Mouse (Mus musculus): ENCODE measurements around the gene Arhgap6. TPM values are rescaled to one million over a fixed set of nuclear protein-coding genes. Genes with fewer than 3 reads are reported as not detected.

Arhgap6 gene
- polyA plus RNA-seq, 1 experiment from 2014 or later, result 9.8 TPM

DNA sequence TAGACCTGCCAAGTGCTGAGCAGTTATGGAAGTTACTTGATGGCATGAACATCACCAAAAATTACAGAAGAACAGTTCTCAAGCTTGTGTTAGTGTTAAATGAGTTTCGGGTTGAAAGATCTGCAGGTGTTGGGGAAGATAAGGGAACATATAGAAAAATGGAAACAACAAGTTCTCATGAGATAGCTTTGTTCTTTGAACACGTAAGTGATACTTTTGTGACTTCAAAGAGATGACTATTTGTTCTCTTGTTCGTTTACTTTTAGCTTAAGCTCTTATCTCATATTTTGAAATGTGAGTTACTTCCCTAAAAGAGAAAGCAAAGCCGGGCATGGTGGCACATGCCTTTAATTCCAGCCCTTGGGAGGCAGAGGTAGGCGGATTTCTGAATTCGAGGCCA lies 363.5 kb downstream of the Arhgap6 start:
- Histone ChIP-seq H3K4me2 (replicated peaks; ENCODE audit: low read depth, low read length) (no peak overlapping the region), H3K27ac (ENCODE audit: low read length) (no peak overlapping the region), H3K4me1 (ENCODE audit: control insufficient read depth, insufficient read depth, low read length) (no peaks in the 10 kb centered on the region), H3K36me3 (ENCODE audit: control insufficient read depth, insufficient read depth, low read length) (no peaks in the 10 kb centered on the region), H3K9me3 (ENCODE audit: control insufficient read depth, low read depth, low read length) (no peaks in the 10 kb centered on the region), H3K9ac (replicated peaks; ENCODE audit: low read depth, low read length) (no peak overlapping the region), H3K4me3 (ENCODE audit: low read depth, low read length) (no peak overlapping the region), H3K27me3 (ENCODE audit: control insufficient read depth, insufficient read depth, low read length) (no peaks in the 10 kb centered on the region)
- ATAC-seq (ENCODE audit: insufficient number of reproducible peaks, insufficient read depth, low FRiP score, low read depth), result no peak
- WGBS, result 71% methylated on average over 6 of the region's 6 CpGs

DNA sequence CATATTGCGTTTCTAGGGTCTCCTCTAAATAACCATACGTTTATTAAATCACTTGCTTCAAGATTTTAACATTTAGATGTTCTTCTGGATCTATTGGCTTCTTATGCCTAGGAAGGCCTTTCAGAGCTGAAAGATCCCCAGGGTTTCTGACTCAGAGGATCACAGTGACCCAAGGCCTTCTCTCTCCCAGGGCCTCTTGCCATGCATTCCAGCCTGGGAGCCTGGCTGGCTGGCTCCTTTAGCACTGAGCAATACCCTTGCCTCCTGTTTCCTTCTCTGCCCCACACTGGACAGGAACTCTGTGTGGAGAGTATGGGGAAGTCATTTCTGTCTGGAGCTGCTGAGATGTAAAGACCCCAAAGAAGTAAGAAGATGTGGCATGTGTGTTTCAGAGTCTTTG lies 376.1 kb downstream of the Arhgap6 start:
- H3K4me1 ChIP-seq (ENCODE audit: control insufficient read depth, insufficient read depth, low read length), result no peaks in the 10 kb centered on the region
- no peak overlapping the region for H3K27ac ChIP-seq (ENCODE audit: low read length)
- no peaks in the 10 kb centered on the region for H3K36me3 ChIP-seq (ENCODE audit: control insufficient read depth, insufficient read depth, low read length)
- no peak overlapping the region for H3K9ac ChIP-seq (replicated peaks; ENCODE audit: low read depth, low read length)
- no peaks in the 10 kb centered on the region for H3K27me3 ChIP-seq (ENCODE audit: control insufficient read depth, insufficient read depth, low read length)
- no peak for ATAC-seq (ENCODE audit: insufficient number of reproducible peaks, insufficient read depth, low FRiP score, low read depth)
- H3K4me2 ChIP-seq (replicated peaks; ENCODE audit: low read depth, low read length), result no peak overlapping the region
- WGBS, result 89% methylated on average over 2 of the region's 2 CpGs
- no peaks in the 10 kb centered on the region for H3K9me3 ChIP-seq (ENCODE audit: control insufficient read depth, low read depth, low read length)
- H3K4me3 ChIP-seq (ENCODE audit: low read depth, low read length), result no peak overlapping the region

GRCm38 (mm10) chrX:169173796-169174195 lies 378.9 kb downstream of the Arhgap6 start:
- no peak overlapping the region for H3K4me3 ChIP-seq (ENCODE audit: low read depth, low read length)
- no peak overlapping the region for H3K4me2 ChIP-seq (replicated peaks; ENCODE audit: low read depth, low read length)
- H3K27ac ChIP-seq (ENCODE audit: low read length), result no peak overlapping the region
- H3K27me3 ChIP-seq (ENCODE audit: control insufficient read depth, insufficient read depth, low read length), result no peaks in the 10 kb centered on the region
- H3K36me3 ChIP-seq (ENCODE audit: control insufficient read depth, insufficient read depth, low read length), result no peaks in the 10 kb centered on the region
- ATAC-seq (ENCODE audit: insufficient number of reproducible peaks, insufficient read depth, low FRiP score, low read depth), result no peak
- 67% methylated on average over 1 of the region's 1 CpGs for WGBS
- no peak overlapping the region for H3K9ac ChIP-seq (replicated peaks; ENCODE audit: low read depth, low read length)
- no peaks in the 10 kb centered on the region for H3K4me1 ChIP-seq (ENCODE audit: control insufficient read depth, insufficient read depth, low read length)
- no peaks in the 10 kb centered on the region for H3K9me3 ChIP-seq (ENCODE audit: control insufficient read depth, low read depth, low read length)

GRCm38 (mm10) chrX:169178634-169179033 lies 383.7 kb downstream of the Arhgap6 start:
- Histone ChIP-seq H3K27me3 (ENCODE audit: control insufficient read depth, insufficient read depth, low read length) (no peaks in the 10 kb centered on the region), H3K27ac (ENCODE audit: low read length) (no peak overlapping the region), H3K36me3 (ENCODE audit: control insufficient read depth, insufficient read depth, low read length) (no peaks in the 10 kb centered on the region), H3K4me3 (ENCODE audit: low read depth, low read length) (no peak overlapping the region), H3K9ac (replicated peaks; ENCODE audit: low read depth, low read length) (no peak overlapping the region), H3K4me1 (ENCODE audit: control insufficient read depth, insufficient read depth, low read length) (no peaks in the 10 kb centered on the region), H3K9me3 (ENCODE audit: control insufficient read depth, low read depth, low read length) (no peaks in the 10 kb centered on the region), H3K4me2 (replicated peaks; ENCODE audit: low read depth, low read length) (no peak overlapping the region)
- WGBS, result 76% methylated on average over 2 of the region's 2 CpGs
- no peak for ATAC-seq (ENCODE audit: insufficient number of reproducible peaks, insufficient read depth, low FRiP score, low read depth)

DNA sequence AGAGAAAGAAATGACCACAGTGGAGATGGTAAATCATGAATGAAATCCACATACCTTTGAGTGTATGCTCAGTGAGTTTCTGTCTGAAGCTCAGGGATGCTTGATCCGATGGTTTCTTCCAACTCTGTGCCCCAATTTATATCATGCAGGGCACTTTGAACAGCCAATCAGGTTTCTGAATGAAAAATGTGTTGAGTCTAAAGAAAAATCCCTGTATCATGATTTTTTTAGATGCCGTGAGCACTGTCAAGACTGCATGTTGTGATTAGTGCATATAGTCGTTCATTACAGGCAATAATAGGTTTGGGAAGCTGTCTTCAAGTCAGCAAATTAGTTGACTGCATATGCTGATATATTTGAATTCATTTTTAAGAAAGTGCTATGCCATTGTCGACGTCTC lies 392.2 kb downstream of the Arhgap6 start, which contains the start of gene Amelx:
Gene Amelx, minus strand, starts transcription at position 101 of the 400 bp plus-strand sequence.
- Histone ChIP-seq H3K4me3 (ENCODE audit: low read depth, low read length) (no peak within 1 kb of the TSS), H3K27ac (ENCODE audit: low read length) (no peak within 1 kb of the TSS), H3K4me2 (replicated peaks; ENCODE audit: low read depth, low read length) (no peak within 1 kb of the TSS), H3K4me1 (ENCODE audit: control insufficient read depth, insufficient read depth, low read length) (no peaks in the 10 kb centered on the region), H3K27me3 (ENCODE audit: control insufficient read depth, insufficient read depth, low read length) (no peaks in the 10 kb centered on the region), H3K9me3 (ENCODE audit: control insufficient read depth, low read depth, low read length) (no peaks in the 10 kb centered on the region), H3K36me3 (ENCODE audit: control insufficient read depth, insufficient read depth, low read length) (no peaks in the 10 kb centered on the region), H3K9ac (replicated peaks; ENCODE audit: low read depth, low read length) (no peak within 1 kb of the TSS)
- 76% methylated on average over 5 of the region's 5 CpGs for WGBS
- no peak for ATAC-seq (ENCODE audit: insufficient number of reproducible peaks, insufficient read depth, low FRiP score, low read depth)

GRCm38 (mm10) chrX:169210019-169210418 lies 415.1 kb downstream of the Arhgap6 start:
- WGBS, result 54% methylated on average over 3 of the region's 3 CpGs
- Histone ChIP-seq H3K27ac (ENCODE audit: low read length) (no peak overlapping the region), H3K9ac (replicated peaks; ENCODE audit: low read depth, low read length) (no peak overlapping the region), H3K27me3 (ENCODE audit: control insufficient read depth, insufficient read depth, low read length) (no peaks in the 10 kb centered on the region), H3K9me3 (ENCODE audit: control insufficient read depth, low read depth, low read length) (no peaks in the 10 kb centered on the region), H3K4me1 (ENCODE audit: control insufficient read depth, insufficient read depth, low read length) (no peaks in the 10 kb centered on the region), H3K4me2 (replicated peaks; ENCODE audit: low read depth, low read length) (no peak overlapping the region), H3K36me3 (ENCODE audit: control insufficient read depth, insufficient read depth, low read length) (no peaks in the 10 kb centered on the region), H3K4me3 (ENCODE audit: low read depth, low read length) (no peak overlapping the region)
- no peak for ATAC-seq (ENCODE audit: insufficient number of reproducible peaks, insufficient read depth, low FRiP score, low read depth)

DNA sequence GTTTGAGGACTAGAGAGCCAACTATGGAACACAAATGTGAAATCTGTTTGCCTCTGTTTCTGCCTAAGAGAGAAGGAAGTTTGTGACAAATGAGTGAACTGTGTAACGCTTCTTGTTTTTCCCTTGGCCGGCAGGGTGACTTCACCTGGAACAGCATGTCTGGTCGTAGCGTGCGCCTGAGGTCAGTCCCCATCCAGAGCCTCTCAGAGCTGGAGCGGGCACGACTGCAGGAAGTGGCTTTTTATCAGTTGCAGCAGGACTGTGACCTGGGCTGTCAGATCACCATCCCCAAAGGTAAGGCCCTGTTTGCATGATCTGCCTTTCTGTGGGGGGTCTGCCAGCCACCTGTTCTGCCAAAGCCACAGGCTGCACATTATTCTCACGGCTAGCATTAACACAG lies 425.2 kb downstream of the Arhgap6 start:
- H3K9ac ChIP-seq (replicated peaks; ENCODE audit: low read depth, low read length), result no peak overlapping the region
- H3K27me3 ChIP-seq (ENCODE audit: control insufficient read depth, insufficient read depth, low read length), result no peaks in the 10 kb centered on the region
- H3K4me2 ChIP-seq (replicated peaks; ENCODE audit: low read depth, low read length), result no peak overlapping the region
- ATAC-seq (ENCODE audit: insufficient number of reproducible peaks, insufficient read depth, low FRiP score, low read depth), result no peak
- no peaks in the 10 kb centered on the region for H3K36me3 ChIP-seq (ENCODE audit: control insufficient read depth, insufficient read depth, low read length)
- WGBS, result 53% methylated on average over 8 of the region's 8 CpGs
- no peak overlapping the region for H3K27ac ChIP-seq (ENCODE audit: low read length)
- no peaks in the 10 kb centered on the region for H3K9me3 ChIP-seq (ENCODE audit: control insufficient read depth, low read depth, low read length)
- no peaks in the 10 kb centered on the region for H3K4me1 ChIP-seq (ENCODE audit: control insufficient read depth, insufficient read depth, low read length)
- H3K4me3 ChIP-seq (ENCODE audit: low read depth, low read length), result no peak overlapping the region

DNA sequence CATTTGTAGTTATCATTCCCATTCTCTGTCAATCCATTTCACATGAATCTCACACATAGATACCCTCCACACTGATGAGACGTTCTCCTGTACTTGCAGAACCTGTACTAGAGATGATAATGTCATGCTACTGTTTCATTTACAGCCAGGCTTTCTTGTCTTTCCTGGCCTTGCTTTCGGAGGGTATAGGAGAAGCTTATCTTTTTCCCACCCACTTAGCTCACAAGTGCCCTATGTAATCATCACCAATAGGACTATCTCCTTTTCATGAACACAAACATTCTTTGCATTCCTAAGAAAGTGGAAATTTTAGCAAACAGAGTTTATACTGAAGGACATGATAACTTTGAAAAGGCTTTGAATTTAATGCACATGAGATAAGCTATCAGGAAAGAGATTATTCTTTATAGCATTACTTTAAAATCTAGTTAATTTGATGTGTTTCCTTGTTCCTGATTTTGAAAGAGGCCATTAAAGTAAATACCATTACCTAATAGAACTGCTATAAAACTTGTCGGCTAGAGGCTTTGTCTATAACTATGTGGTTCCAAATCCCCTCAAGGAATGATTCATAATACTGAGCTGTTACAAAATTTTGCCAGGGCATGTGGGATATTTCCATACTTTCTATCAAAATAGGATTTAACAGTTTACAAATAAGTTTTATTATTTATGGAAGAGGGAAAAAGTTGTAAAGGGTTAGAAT lies 427.6 kb downstream of the Arhgap6 start:
- no peaks in the 10 kb centered on the region for H3K9me3 ChIP-seq (ENCODE audit: control insufficient read depth, low read depth, low read length)
- no peak overlapping the region for H3K4me2 ChIP-seq (replicated peaks; ENCODE audit: low read depth, low read length)
- no peak overlapping the region for H3K4me3 ChIP-seq (ENCODE audit: low read depth, low read length)
- H3K4me1 ChIP-seq (ENCODE audit: control insufficient read depth, insufficient read depth, low read length), result no peaks in the 10 kb centered on the region
- H3K36me3 ChIP-seq (ENCODE audit: control insufficient read depth, insufficient read depth, low read length), result no peaks in the 10 kb centered on the region
- H3K9ac ChIP-seq (replicated peaks; ENCODE audit: low read depth, low read length), result no peak overlapping the region
- H3K27ac ChIP-seq (ENCODE audit: low read length), result no peak overlapping the region
- WGBS, result 55% methylated on average over 3 of the region's 3 CpGs
- no peaks in the 10 kb centered on the region for H3K27me3 ChIP-seq (ENCODE audit: control insufficient read depth, insufficient read depth, low read length)
- ATAC-seq (ENCODE audit: insufficient number of reproducible peaks, insufficient read depth, low FRiP score, low read depth), result no peak

- H3K36me3 ChIP-seq (ENCODE audit: control insufficient read depth, insufficient read depth, low read length), result no peaks in the 10 kb centered on the region
- H3K9ac ChIP-seq (replicated peaks; ENCODE audit: low read depth, low read length), result no peak overlapping the region
- no peaks in the 10 kb centered on the region for H3K9me3 ChIP-seq (ENCODE audit: control insufficient read depth, low read depth, low read length)
- no peaks in the 10 kb centered on the region for H3K4me1 ChIP-seq (ENCODE audit: control insufficient read depth, insufficient read depth, low read length)
- no peak for ATAC-seq (ENCODE audit: insufficient number of reproducible peaks, insufficient read depth, low FRiP score, low read depth)
- no peak overlapping the region for H3K4me2 ChIP-seq (replicated peaks; ENCODE audit: low read depth, low read length)
- 59% methylated on average over 1 of the region's 1 CpGs for WGBS
- no peaks in the 10 kb centered on the region for H3K27me3 ChIP-seq (ENCODE audit: control insufficient read depth, insufficient read depth, low read length)
- no peak overlapping the region for H3K4me3 ChIP-seq (ENCODE audit: low read depth, low read length)
- H3K27ac ChIP-seq (ENCODE audit: low read length), result no peak overlapping the region
Measured at GRCm38 (mm10) chrX:169255915-169256314, 461.0 kb downstream of the Arhgap6 start.

Measured in stomach, embryonic 14.5 days (tissue).